Mouse (Mus musculus): ENCODE results near the gene Cd28. TPM values are rescaled to one million over a fixed set of nuclear protein-coding genes. Genes with fewer than 3 reads are reported as not detected.

Gene Cd28
- polyA plus RNA-seq, 1 experiment from 2014 or later, result 0.15 TPM

GRCm38 (mm10) chr1:60762916-60763315, 46.3 kb downstream of the Cd28 start:
- H3K27ac ChIP-seq (replicated peaks; ENCODE audit: low read depth, low read length), result no peak overlapping the region
- no peak for ATAC-seq (ENCODE audit: insufficient number of reproducible peaks, low FRiP score, low TSS enrichment, low read depth)
- no peaks in the 10 kb centered on the region for H3K27me3 ChIP-seq (ENCODE audit: control insufficient read depth, insufficient read depth, low read length)
- H3K9ac ChIP-seq (ENCODE audit: low read length), result no peak overlapping the region
- no peaks in the 10 kb centered on the region for H3K36me3 ChIP-seq (ENCODE audit: control insufficient read depth, insufficient read depth, low read length)
- no peaks in the 10 kb centered on the region for H3K4me1 ChIP-seq (ENCODE audit: control insufficient read depth, insufficient read depth, low read length)
- no peaks in the 10 kb centered on the region for H3K9me3 ChIP-seq (ENCODE audit: control insufficient read depth, low read length)
- H3K4me3 ChIP-seq (ENCODE audit: low read depth, low read length), result no peak overlapping the region
- WGBS, result 88% methylated on average over 20 of the region's 20 CpGs
- DNase-seq (ENCODE audit: low spot score), result no peak
- H3K4me2 ChIP-seq (ENCODE audit: low read depth, severe bottlenecking), result no peak overlapping the region

- DNase-seq (ENCODE audit: low spot score) (no peak), ATAC-seq (ENCODE audit: insufficient number of reproducible peaks, low FRiP score, low TSS enrichment, low read depth) (no peak)
- 90% methylated on average over 7 of the region's 7 CpGs for WGBS
These were observed 55.2 kb downstream of the Cd28 start for GRCm38 (mm10) chr1:60771771-60772170.

GRCm38 (mm10) chr1:60773231-60773630, 56.6 kb downstream of the Cd28 start:
- Histone ChIP-seq H3K4me3 (ENCODE audit: low read depth, low read length) (no peak overlapping the region), H3K9ac (ENCODE audit: low read length) (no peak overlapping the region), H3K9me3 (ENCODE audit: control insufficient read depth, low read length) (no peaks in the 10 kb centered on the region), H3K4me2 (ENCODE audit: low read depth, severe bottlenecking) (no peak overlapping the region), H3K27me3 (ENCODE audit: control insufficient read depth, insufficient read depth, low read length) (no peaks in the 10 kb centered on the region), H3K4me1 (ENCODE audit: control insufficient read depth, insufficient read depth, low read length) (no peaks in the 10 kb centered on the region), H3K27ac (replicated peaks; ENCODE audit: low read depth, low read length) (no peak overlapping the region), H3K36me3 (ENCODE audit: control insufficient read depth, insufficient read depth, low read length) (no peaks in the 10 kb centered on the region)
- ATAC-seq (ENCODE audit: insufficient number of reproducible peaks, low FRiP score, low TSS enrichment, low read depth) (no peak), DNase-seq (ENCODE audit: low spot score) (no peak)
- WGBS, result 86% methylated on average over 3 of the region's 3 CpGs

More at GRCm38 (mm10) chr1:60771771-60772170, 55.2 kb downstream of the Cd28 start:
- Histone ChIP-seq H3K27ac (replicated peaks; ENCODE audit: low read depth, low read length) (no peak overlapping the region), H3K9me3 (ENCODE audit: control insufficient read depth, low read length) (no peaks in the 10 kb centered on the region), H3K9ac (ENCODE audit: low read length) (no peak overlapping the region), H3K36me3 (ENCODE audit: control insufficient read depth, insufficient read depth, low read length) (no peaks in the 10 kb centered on the region), H3K4me1 (ENCODE audit: control insufficient read depth, insufficient read depth, low read length) (no peaks in the 10 kb centered on the region), H3K4me3 (ENCODE audit: low read depth, low read length) (no peak overlapping the region), H3K4me2 (ENCODE audit: low read depth, severe bottlenecking) (no peak overlapping the region), H3K27me3 (ENCODE audit: control insufficient read depth, insufficient read depth, low read length) (no peaks in the 10 kb centered on the region)

- Histone ChIP-seq H3K4me2 (ENCODE audit: low read depth, severe bottlenecking) (no peak overlapping the region), H3K36me3 (ENCODE audit: control insufficient read depth, insufficient read depth, low read length) (no peaks in the 10 kb centered on the region), H3K27ac (replicated peaks; ENCODE audit: low read depth, low read length) (no peak overlapping the region), H3K27me3 (ENCODE audit: control insufficient read depth, insufficient read depth, low read length) (no peaks in the 10 kb centered on the region), H3K9me3 (ENCODE audit: control insufficient read depth, low read length) (no peaks in the 10 kb centered on the region), H3K4me1 (ENCODE audit: control insufficient read depth, insufficient read depth, low read length) (no peaks in the 10 kb centered on the region), H3K9ac (ENCODE audit: low read length) (no peak overlapping the region), H3K4me3 (ENCODE audit: low read depth, low read length) (no peak overlapping the region)
- DNase-seq (ENCODE audit: low spot score) (no peak), ATAC-seq (ENCODE audit: insufficient number of reproducible peaks, low FRiP score, low TSS enrichment, low read depth) (no peak)
- WGBS, result 85% methylated on average over 4 of the region's 4 CpGs
These were observed 59.6 kb downstream of the Cd28 start for GRCm38 (mm10) chr1:60776166-60776565.

- no peak for DNase-seq (ENCODE audit: low spot score)
- WGBS, result 83% methylated on average over 3 of the region's 3 CpGs
- no peak for ATAC-seq (ENCODE audit: insufficient number of reproducible peaks, low FRiP score, low TSS enrichment, low read depth)
These were observed 60.3 kb downstream of the Cd28 start for GRCm38 (mm10) chr1:60776906-60777305.

GRCm38 (mm10) chr1:60778465-60779115, 62.0 kb downstream of the Cd28 start:
- no peaks in the 10 kb centered on the region for H3K9me3 ChIP-seq (ENCODE audit: control insufficient read depth, low read length)
- no peak overlapping the region for H3K4me3 ChIP-seq (ENCODE audit: low read depth, low read length)
- no peak overlapping the region for H3K9ac ChIP-seq (ENCODE audit: low read length)
- no peaks in the 10 kb centered on the region for H3K4me1 ChIP-seq (ENCODE audit: control insufficient read depth, insufficient read depth, low read length)
- H3K36me3 ChIP-seq (ENCODE audit: control insufficient read depth, insufficient read depth, low read length), result no peaks in the 10 kb centered on the region
- no peaks in the 10 kb centered on the region for H3K27me3 ChIP-seq (ENCODE audit: control insufficient read depth, insufficient read depth, low read length)
- 79% methylated on average over 8 of the region's 8 CpGs for WGBS
- DNase-seq (ENCODE audit: low spot score) (no peak), ATAC-seq (ENCODE audit: insufficient number of reproducible peaks, low FRiP score, low TSS enrichment, low read depth) (no peak)
- no peak overlapping the region for H3K27ac ChIP-seq (replicated peaks; ENCODE audit: low read depth, low read length)
- no peak overlapping the region for H3K4me2 ChIP-seq (ENCODE audit: low read depth, severe bottlenecking)

More at GRCm38 (mm10) chr1:60776906-60777305, 60.3 kb downstream of the Cd28 start:
- Histone ChIP-seq H3K36me3 (ENCODE audit: control insufficient read depth, insufficient read depth, low read length) (no peaks in the 10 kb centered on the region), H3K4me2 (ENCODE audit: low read depth, severe bottlenecking) (no peak overlapping the region), H3K9ac (ENCODE audit: low read length) (no peak overlapping the region), H3K27ac (replicated peaks; ENCODE audit: low read depth, low read length) (no peak overlapping the region), H3K4me1 (ENCODE audit: control insufficient read depth, insufficient read depth, low read length) (no peaks in the 10 kb centered on the region), H3K9me3 (ENCODE audit: control insufficient read depth, low read length) (no peaks in the 10 kb centered on the region), H3K4me3 (ENCODE audit: low read depth, low read length) (no peak overlapping the region), H3K27me3 (ENCODE audit: control insufficient read depth, insufficient read depth, low read length) (no peaks in the 10 kb centered on the region)

GRCm38 (mm10) chr1:60779176-60779575, 62.6 kb downstream of the Cd28 start:
- WGBS, result 81% methylated on average over 2 of the region's 2 CpGs
- no peak overlapping the region for H3K9ac ChIP-seq (ENCODE audit: low read length)
- DNase-seq (ENCODE audit: low spot score) (no peak), ATAC-seq (ENCODE audit: insufficient number of reproducible peaks, low FRiP score, low TSS enrichment, low read depth) (no peak)
- H3K36me3 ChIP-seq (ENCODE audit: control insufficient read depth, insufficient read depth, low read length), result no peaks in the 10 kb centered on the region
- H3K27ac ChIP-seq (replicated peaks; ENCODE audit: low read depth, low read length), result no peak overlapping the region
- no peaks in the 10 kb centered on the region for H3K9me3 ChIP-seq (ENCODE audit: control insufficient read depth, low read length)
- no peaks in the 10 kb centered on the region for H3K27me3 ChIP-seq (ENCODE audit: control insufficient read depth, insufficient read depth, low read length)
- no peak overlapping the region for H3K4me2 ChIP-seq (ENCODE audit: low read depth, severe bottlenecking)
- no peak overlapping the region for H3K4me3 ChIP-seq (ENCODE audit: low read depth, low read length)
- no peaks in the 10 kb centered on the region for H3K4me1 ChIP-seq (ENCODE audit: control insufficient read depth, insufficient read depth, low read length)

GRCm38 (mm10) chr1:60781666-60782065, 65.1 kb downstream of the Cd28 start:
- no peak for DNase-seq (ENCODE audit: low spot score)
- H3K27ac ChIP-seq (replicated peaks; ENCODE audit: low read depth, low read length), result no peak overlapping the region
- no peak for ATAC-seq (ENCODE audit: insufficient number of reproducible peaks, low FRiP score, low TSS enrichment, low read depth)
- 79% methylated on average over 4 of the region's 4 CpGs for WGBS
- H3K4me1 ChIP-seq (ENCODE audit: control insufficient read depth, insufficient read depth, low read length), result no peaks in the 10 kb centered on the region
- H3K4me3 ChIP-seq (ENCODE audit: low read depth, low read length), result no peak overlapping the region
- no peaks in the 10 kb centered on the region for H3K9me3 ChIP-seq (ENCODE audit: control insufficient read depth, low read length)
- H3K27me3 ChIP-seq (ENCODE audit: control insufficient read depth, insufficient read depth, low read length), result no peaks in the 10 kb centered on the region
- H3K9ac ChIP-seq (ENCODE audit: low read length), result no peak overlapping the region
- no peak overlapping the region for H3K4me2 ChIP-seq (ENCODE audit: low read depth, severe bottlenecking)
- no peaks in the 10 kb centered on the region for H3K36me3 ChIP-seq (ENCODE audit: control insufficient read depth, insufficient read depth, low read length)

- Histone ChIP-seq H3K4me1 (ENCODE audit: control insufficient read depth, insufficient read depth, low read length) (no peaks in the 10 kb centered on the region), H3K27me3 (ENCODE audit: control insufficient read depth, insufficient read depth, low read length) (no peaks in the 10 kb centered on the region), H3K9ac (ENCODE audit: low read length) (no peak overlapping the region), H3K4me2 (ENCODE audit: low read depth, severe bottlenecking) (no peak overlapping the region), H3K27ac (replicated peaks; ENCODE audit: low read depth, low read length) (no peak overlapping the region), H3K4me3 (ENCODE audit: low read depth, low read length) (no peak overlapping the region), H3K9me3 (ENCODE audit: control insufficient read depth, low read length) (no peaks in the 10 kb centered on the region), H3K36me3 (ENCODE audit: control insufficient read depth, insufficient read depth, low read length) (no peaks in the 10 kb centered on the region)
- ATAC-seq (ENCODE audit: insufficient number of reproducible peaks, low FRiP score, low TSS enrichment, low read depth), result no peak
- DNase-seq (ENCODE audit: low spot score), result no peak
These were observed 77.1 kb downstream of the Cd28 start for GRCm38 (mm10) chr1:60793717-60794116.
